Mouse (Mus musculus): Measurements from ENCODE around the gene Osgin1. TPM values are rescaled to one million over a fixed set of nuclear protein-coding genes. Genes with fewer than 3 reads are reported as not detected.

Osgin1 gene
- total RNA-seq, 2 experiments from 2014 or later, result 0.40 to 0.53 TPM

DNA sequence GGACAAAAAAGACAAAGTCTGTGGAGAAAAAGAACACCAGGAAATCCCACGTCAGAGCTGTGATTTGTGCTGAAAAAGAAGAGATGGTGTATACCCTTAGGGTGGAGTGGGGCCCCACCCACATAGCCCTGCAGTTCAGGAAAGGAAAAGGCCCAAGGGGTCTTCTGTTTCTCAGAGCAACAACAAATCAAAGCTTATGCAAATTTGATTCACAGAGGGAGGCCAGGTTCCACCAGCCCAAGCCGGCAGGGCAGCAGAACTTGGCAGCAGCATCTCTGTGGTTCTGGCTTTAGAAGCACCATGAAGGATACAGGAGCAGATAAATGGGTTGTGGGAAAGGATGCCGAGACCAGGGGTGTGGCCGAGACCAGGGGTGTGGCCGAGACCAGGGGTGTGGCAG is 44.8 kb downstream of the Osgin1 start:
- intact Hi-C loops (cut with DNase I), result no loop called here
- DNase-seq (ENCODE audit: low spot score in 2 of 2), result no peak

- DNase-seq (ENCODE audit: low spot score in 2 of 2), result no peak
- intact Hi-C loops (cut with DNase I), result no loop called here
These were observed 50.4 kb downstream of the Osgin1 start for GRCm38 (mm10) chr8:119484145-119484896.

- no peak for DNase-seq (ENCODE audit: low spot score in 2 of 2)
- intact Hi-C loops (cut with DNase I), result no loop called here
These were observed 53.2 kb downstream of the Osgin1 start for GRCm38 (mm10) chr8:119487093-119487492.

Other genes with a start within 250 kb of the Osgin1 start
- gene Hsbp1, start 89.6 kb upstream of the Osgin1 start, total RNA-seq (2021), result 100 to 1,000 TPM; 623 to 630 TPM
- 10 to 100 TPM; 25.7 to 28.0 TPM for gene Mlycd, start 39.2 kb upstream of the Osgin1 start, total RNA-seq (2021)
- 10 to 100 TPM; 42.8 to 60.9 TPM for gene Necab2, start 12.6 kb downstream of the Osgin1 start, total RNA-seq (2021)
- under 1 TPM; 0.17 to 0.22 TPM for gene Slc38a8, start 67.6 kb downstream of the Osgin1 start, total RNA-seq (2021)
- gene Mbtps1, start 124.6 kb downstream of the Osgin1 start, total RNA-seq (2021), result 10 to 100 TPM; 59.3 to 59.5 TPM
- 10 to 100 TPM; 42.3 to 47.2 TPM for gene Hsdl1, start 141.1 kb downstream of the Osgin1 start, total RNA-seq (2021)
- under 1 TPM; 0.11 to 0.20 TPM for gene Dnaaf1, start 141.1 kb downstream of the Osgin1 start, total RNA-seq (2021)
- gene Taf1c, start 171.1 kb downstream of the Osgin1 start, total RNA-seq (2021), result 10 to 100 TPM; 10.5 to 12.1 TPM
- gene Adad2, start 178.6 kb downstream of the Osgin1 start, total RNA-seq (2021), result under 1 TPM in 1 of 2 experiments, not detected in 1; 0.29 TPM
- gene Kcng4, start 201.6 kb downstream of the Osgin1 start, total RNA-seq (2021), result 1 to 10 TPM; 2.2 to 2.4 TPM
- 1 to 10 TPM; 8.8 to 9.3 TPM for gene Wfdc1, start 232.2 kb downstream of the Osgin1 start, total RNA-seq (2021)